Mouse (Mus musculus): ENCODE results near the gene Psma5.
"Not testable (repeated sequence)": the region's sequence is repeated elsewhere in the genome, so short reads cannot be mapped to it uniquely, and the experiment has no call there.

Gene Psma5

GRCm38 (mm10) chr3:108256719-108257637 is at the start of gene Psma5:
Gene Psma5 (plus strand): TSS chr3:108256926.
- peak; percentile 99 for DNase-seq (ENCODE audit: low spot score)

DNA sequence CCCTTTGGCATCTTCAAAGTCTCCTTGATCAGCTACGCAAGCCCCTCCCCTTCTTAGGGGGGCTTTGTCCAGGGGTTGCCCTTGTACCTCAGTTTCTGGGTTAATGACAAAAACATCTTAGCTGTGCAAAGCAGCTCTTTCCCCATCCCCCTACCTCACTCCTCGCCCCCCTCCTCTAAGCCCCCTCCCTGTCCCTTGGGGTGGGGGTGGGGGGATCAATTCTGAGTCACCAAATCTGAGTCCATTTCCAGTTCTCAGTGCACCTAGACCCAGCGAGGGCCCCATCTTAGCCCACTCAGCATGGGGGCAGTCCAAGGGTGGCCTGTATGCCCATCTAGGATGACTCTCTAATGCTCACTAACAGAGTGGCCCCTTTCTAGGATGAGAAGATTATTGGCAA is 47.7 kb upstream of the Psma5 start:
- no peak for DNase-seq (ENCODE audit: low spot score)

GRCm38 (mm10) chr3:108209536-108209935 is 47.2 kb upstream of the Psma5 start:
- DNase-seq (ENCODE audit: low spot score): peak; percentile 30

DNA sequence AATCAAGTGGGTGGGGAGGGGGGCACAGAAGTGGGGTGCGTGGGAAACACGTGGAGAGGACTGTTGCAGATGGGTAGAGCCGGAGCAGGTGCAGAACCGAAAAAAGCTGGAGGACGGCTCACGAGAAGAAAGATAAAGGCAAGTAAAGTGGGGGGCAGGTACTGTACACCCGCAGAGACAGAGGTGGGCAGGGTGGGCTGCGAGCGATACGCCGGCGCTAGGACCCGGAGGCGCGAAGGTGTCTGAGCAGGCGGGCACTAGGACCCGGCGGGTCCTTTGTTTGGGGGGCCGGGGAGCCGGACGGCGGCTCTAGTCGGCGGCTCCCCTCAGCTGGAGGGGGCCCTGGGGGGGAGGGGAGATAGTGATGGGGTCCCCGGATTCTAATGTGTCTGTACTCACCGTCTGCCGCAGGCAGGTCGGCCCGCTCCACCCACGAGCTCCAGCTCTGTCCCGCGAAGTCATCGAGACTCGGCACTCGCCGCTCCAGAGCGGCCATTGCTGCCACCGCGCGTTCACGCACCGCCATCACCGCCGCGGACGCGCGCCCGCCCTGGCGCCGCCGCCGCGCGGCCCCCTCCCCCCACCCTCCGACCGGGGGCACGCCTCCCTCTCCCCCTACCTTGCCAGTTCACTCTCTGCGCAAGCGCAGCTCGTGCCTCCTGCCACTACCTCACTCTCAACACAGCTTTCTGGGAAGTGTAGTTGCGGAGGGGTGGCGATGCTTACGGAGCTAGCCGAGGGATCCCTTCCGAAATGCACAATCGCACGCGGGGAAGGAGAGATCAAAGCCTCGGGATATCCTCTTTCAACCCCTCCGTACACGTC is 46.6 kb upstream of the Psma5 start:
- DNase-seq (ENCODE audit: low spot score): peak; percentile 99

- peak; percentile 82 for DNase-seq (ENCODE audit: low spot score)
Observed at GRCm38 (mm10) chr3:108210771-108211139, 46.0 kb upstream of the Psma5 start, which contains the start of gene Atxn7l2. Gene Atxn7l2 (minus strand): TSS chr3:108210934.

DNA sequence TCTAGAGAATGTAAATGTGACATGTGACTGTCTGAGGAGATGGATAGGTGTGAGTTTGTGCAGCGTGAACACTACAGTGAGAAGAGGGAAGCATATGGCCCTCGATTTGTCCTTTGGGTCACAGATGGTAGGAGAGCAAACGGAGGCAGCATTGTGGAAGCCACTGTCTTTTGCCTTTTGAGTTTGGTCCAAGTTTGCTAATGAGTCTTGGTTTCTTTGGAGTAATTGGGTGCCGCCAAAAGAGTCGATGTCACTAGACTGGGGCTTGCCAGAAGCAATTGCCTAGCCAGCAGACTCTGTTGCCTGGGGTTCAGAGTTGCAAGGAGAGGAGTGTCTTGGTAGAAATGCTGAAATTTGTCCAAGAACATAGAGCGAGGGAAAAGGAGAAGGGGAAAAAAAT is 44.9 kb upstream of the Psma5 start:
- DNase-seq (ENCODE audit: low spot score): no peak

DNA sequence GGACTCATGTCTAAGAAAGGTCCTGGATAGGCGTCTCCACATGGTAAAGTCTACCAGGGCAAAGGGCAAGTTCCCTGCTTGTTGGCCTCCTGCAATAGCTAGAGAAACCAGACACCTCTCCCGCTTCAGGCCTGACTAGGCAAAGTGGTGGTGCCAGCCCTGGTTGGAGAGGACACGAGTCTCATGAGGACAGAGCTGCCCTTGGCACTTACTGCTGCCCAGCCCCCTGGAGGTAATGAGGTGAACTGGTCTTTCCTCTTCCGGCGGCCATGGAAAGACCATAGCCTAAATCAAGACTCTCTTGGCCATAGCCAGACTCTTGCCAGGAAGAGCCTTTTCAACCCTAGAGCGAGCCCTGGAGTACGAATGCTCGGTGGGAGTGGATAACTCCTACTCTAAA is 44.3 kb upstream of the Psma5 start:
- DNase-seq (ENCODE audit: low spot score): no peak

DNA sequence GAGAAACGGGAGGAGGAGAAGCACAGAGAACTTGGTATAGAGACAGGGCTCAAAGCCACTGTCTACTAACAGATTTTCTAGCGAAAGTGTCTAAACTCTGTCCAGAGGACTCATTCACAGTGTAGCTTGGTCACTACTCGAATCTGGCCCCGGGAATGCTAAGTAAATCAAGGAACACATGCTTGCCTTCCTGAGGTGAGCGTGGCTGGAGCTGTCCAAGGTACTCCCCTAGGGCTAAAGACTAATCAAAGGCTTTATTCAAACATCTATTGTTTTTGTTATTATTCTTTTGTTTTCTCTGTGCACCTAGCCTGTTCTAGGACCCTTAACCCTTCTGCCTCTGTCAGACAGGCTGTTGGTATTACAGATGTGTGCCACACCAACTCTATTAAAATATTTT is 42.0 kb upstream of the Psma5 start:
- DNase-seq (ENCODE audit: low spot score): peak; percentile 76

GRCm38 (mm10) chr3:108220661-108221060 is 36.1 kb upstream of the Psma5 start:
- no peak for DNase-seq (ENCODE audit: low spot score)

DNA sequence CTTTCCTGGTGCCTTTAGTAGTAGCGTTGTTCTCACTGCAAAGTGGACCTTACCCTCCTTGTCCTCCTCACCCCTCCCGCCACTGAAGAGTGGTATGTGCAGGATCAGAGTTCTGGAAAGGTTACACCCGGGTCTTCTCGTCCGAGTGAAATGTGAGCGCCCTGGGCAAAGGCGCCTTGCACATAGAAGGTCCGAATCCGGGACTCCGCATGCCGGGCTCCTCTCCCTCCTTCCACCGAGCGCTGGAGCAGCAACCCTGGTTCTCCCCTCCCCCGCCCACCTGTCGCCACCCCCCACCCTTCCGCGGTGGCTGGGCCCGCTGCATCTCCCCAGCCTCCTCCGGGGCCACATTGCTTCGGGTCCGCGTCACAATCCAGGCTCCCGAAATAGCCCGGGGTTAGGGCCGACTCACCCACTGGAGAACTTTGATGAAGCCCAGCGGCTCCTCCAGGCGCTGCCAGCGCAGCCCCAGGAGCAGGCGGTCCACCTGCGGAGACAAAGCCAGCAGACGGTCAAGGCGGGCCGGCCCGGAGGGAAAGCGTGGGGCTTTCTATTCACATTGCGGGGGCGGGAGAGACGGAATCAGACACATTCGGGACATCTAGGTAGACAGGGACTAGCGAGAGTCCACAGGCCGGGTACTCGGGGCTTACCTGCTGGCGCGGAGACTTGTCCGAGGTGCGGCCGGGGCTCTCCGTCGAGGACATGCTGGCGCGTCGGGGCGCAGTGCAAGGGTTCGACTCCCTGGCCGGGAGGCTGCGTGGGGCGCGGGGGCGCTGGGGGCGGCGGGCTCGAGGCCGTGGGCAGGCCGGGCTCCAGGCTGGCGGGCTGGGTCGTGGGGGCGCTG is 30.8 kb upstream of the Psma5 start:
- DNase-seq (ENCODE audit: low spot score): peak; percentile 30

- peak; percentile 67 for DNase-seq (ENCODE audit: low spot score)
Observed at GRCm38 (mm10) chr3:108226558-108227350, 30.0 kb upstream of the Psma5 start, which contains the start of gene Sypl2. Gene Sypl2 (minus strand): TSS chr3:108226648.

DNA sequence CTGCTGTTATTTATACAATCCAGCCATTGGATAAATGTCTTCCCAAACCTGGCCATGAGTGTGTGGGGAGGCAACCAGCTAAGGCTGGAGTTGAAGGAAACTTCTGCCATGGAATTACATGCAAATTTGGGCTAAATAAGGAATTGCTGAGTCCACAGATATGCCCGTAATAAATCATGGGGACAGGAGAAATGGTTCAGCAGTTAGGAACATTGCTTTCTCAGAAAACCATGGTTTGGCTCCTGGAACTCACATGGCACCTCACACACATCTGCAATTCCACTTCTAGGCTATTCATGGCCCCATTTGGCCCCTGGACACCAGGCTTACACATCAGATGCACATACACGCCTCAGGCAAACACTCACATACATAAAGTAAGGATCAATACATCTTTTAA is 29.2 kb upstream of the Psma5 start:
- DNase-seq (ENCODE audit: low spot score): no peak

GRCm38 (mm10) chr3:108231646-108232045 is 25.1 kb upstream of the Psma5 start:
- DNase-seq (ENCODE audit: low spot score): no peak

DNA sequence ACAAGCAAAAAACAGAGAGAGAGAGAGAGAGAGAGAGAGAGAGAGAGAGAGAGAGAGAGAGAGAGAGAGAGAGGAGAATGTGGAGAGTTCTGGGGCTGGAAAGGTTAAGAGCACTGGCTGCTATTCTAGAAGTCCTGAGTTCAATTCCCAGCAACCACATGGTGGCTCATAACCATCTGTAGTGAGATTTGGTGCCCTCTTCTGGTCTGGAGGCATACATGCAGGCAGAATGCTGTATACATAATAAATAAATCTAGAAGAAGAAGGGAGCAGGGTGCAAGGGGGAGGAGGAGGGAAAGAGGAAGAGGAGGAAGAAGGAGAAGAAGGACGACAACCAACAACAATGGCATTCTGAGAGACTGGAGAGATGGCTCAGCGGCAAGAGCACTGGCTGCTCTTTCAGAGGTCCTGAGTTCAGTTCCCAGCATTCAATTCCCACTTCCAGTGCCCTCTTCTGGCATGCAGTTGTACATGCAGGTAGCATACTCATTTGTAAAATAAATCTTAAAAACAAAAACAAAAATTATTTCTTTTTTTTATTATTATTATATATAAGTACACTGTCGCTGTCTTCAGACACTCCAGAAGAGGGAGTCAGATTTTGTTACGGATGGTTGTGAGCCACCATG is 19.1 kb upstream of the Psma5 start:
- DNase-seq (ENCODE audit: low spot score): not testable (repeated sequence)

DNA sequence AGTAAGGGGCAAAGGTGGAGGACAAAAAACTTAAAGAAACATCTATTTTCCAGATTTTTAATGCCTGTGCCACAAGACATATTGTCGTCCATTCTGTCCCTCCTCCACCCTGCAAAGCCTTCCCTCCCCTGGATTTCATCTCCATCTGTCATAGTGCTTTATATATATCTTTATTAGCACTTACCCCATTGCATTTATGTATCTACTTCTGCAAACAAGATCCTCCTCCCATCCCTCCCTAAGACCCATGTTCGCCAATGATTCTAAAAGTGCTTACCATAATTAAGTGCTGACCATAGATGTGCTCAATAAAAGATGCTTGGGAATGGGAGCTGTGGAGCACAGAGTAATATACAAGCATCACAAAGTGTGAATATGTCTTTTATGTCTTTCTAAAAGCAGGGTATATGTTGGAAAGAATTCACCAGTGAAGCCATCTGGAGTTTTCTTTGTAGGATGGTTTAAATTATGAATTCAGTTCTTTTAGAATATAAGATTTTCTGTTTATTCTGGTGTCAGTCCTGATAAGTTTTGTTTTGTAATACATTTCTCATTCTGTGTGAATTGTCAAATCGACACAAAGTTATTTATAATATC is 15.4 kb upstream of the Psma5 start:
- no peak for DNase-seq (ENCODE audit: low spot score)

GRCm38 (mm10) chr3:108246857-108247256 is 9.9 kb upstream of the Psma5 start:
- no peak for DNase-seq (ENCODE audit: low spot score)

- DNase-seq (ENCODE audit: low spot score): no peak
Observed at GRCm38 (mm10) chr3:108257831-108258500, 1.2 kb downstream of the Psma5 start.

GRCm38 (mm10) chr3:108259319-108259718 is 2.6 kb downstream of the Psma5 start:
- DNase-seq (ENCODE audit: low spot score): peak; percentile 32

GRCm38 (mm10) chr3:108279495-108279894 is 22.8 kb downstream of the Psma5 start:
- not testable (repeated sequence) for DNase-seq (ENCODE audit: low spot score)

All from embryo, embryonic 10 days (tissue).